Mouse (Mus musculus) brain, adult 10 weeks (tissue): Measurements from ENCODE around the gene Hpgds. TPM values are rescaled to one million over a fixed set of nuclear protein-coding genes. Genes with fewer than 3 reads are reported as not detected.

Source experiments
- polyA plus RNA-seq: library from polyadenylated mRNA; stranded (reverse); fragments of 350-450 nt; fragmentation: Illumina TruSeq; extraction: RNeasy Lipid Tissue Mini Kit (QIAGEN cat#74804); gene quantifications from one replicate; pipeline ENCODE4 v1.2.3, GENCODE M21; 2015; ENCODE audit warnings: low read depth, low replicate concordance

Gene Hpgds
- 5.9 TPM for polyA plus RNA-seq

DNA sequence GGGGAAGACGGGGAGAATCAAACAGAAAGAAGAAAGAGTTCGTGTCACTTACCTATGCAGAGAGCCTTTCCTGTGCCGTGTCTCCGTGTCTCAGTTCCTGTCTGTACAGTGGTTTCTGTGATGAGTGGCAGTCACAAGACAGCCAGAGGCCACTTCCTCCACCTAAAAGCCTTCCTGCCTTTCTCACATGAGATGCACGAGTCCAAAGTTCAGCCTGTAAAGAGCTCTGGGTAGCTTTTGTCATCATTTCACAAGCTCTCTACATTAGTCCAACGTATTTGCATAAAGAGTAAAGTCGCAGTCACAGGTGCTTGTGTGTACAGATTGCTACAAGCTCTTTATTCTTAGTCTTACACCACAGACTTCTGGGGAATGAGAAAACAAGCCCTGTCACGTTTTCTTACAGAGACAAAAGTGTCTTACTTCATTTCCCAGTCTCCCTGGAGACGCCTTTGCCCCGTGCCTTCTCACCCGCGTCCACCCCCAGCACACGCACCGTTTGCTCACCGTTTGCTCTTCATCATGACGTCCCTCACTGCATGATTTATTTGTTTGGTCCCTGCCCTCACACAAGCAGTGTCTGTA, at the start of gene Hpgds:
Hpgds (minus strand) TSS at position 288 of the 585 bp plus-strand sequence.

Other genes with a start within 250 kb of the Hpgds start
- gene Smarcad1, start 102.3 kb downstream of the Hpgds start, polyA plus RNA-seq: 22.6 TPM
- gene C130060K24Rik, start 236.2 kb upstream of the Hpgds start, polyA plus RNA-seq: 0.97 TPM